In genomic region chr4:140572376-140572775, GRCm38 (mm10) we compare ENCODE assay signal across 12 mouse cellular contexts.
DNase-seq lines count a peak whose midpoint lies in the region; ATAC-seq and TF ChIP-seq lines count a peak whose summit lies in the region.
"Had no signal": no experiment of that assay in that cellular context is flagged by ENCODE, and none has a peak within 500 bp of the region (broad histone marks: within the 10 kb centered on the region; RNA-seq: fewer than 3 reads in every experiment).

No protein-coding gene starts in this region.

- no peak overlapping the region for H3K4me3 ChIP-seq in liver, postnatal 0 days (ENCODE audit: low read depth, low read length)
- H3K4me3 ChIP-seq in liver, embryonic 12.5 days = no peak overlapping the region
- H3K4me3 ChIP-seq in bone marrow, adult 2 months (replicated peaks; ENCODE audit: control insufficient read depth, low read depth, low read length) = no peak overlapping the region
- H3K4me3 ChIP-seq: embryonic facial prominence, embryonic 10.5 days had no signal

- no peak for TF ChIP-seq POLR2A in bone marrow, adult 2 months (IDR thresholded peaks at IDR 0.05; ENCODE audit: borderline replicate concordance, control insufficient read depth, low read depth, low read length)

- no peaks in the 10 kb centered on the region for H3K4me1 ChIP-seq in liver, postnatal 0 days (ENCODE audit: insufficient read depth)
- 0 out of 2 replicates have a peak, but pooled peaks cover 2% of the 10 kb centered on the region for H3K4me1 ChIP-seq in liver, embryonic 12.5 days
- H3K4me1 ChIP-seq in bone marrow, adult 2 months (ENCODE audit: control insufficient read depth, insufficient read depth, low read length) = peaks cover 1% of the 10 kb centered on the region; the same call in 1 of the 2 replicates

- H3K27ac ChIP-seq in liver, postnatal 0 days (ENCODE audit: low read depth) = no peak overlapping the region
- no peak overlapping the region for H3K27ac ChIP-seq in liver, embryonic 12.5 days
- peak overlapping the region; percentile 59 for H3K27ac ChIP-seq in bone marrow, adult 2 months (ENCODE audit: control insufficient read depth, insufficient read depth, low read depth, low read length, poor library complexity)
- H3K27ac ChIP-seq: embryonic facial prominence, embryonic 10.5 days had no signal

- 76% methylated on average over 17 of the region's 17 CpGs for WGBS in liver, postnatal 0 days (ENCODE audit: insufficient replicate concordance)
- WGBS in liver, embryonic 12.5 days (ENCODE audit: insufficient replicate concordance) = 75% methylated on average over 17 of the region's 17 CpGs
- WGBS in bone marrow, adult 2 months = 70% methylated on average over 17 of the region's 17 CpGs

- H3K36me3 ChIP-seq in liver, postnatal 0 days (replicated peaks; ENCODE audit: insufficient read depth, low read length) = peaks cover 31% of the 10 kb centered on the region
- H3K36me3 ChIP-seq in liver, embryonic 12.5 days = peaks cover 35% of the 10 kb centered on the region

- TF ChIP-seq EP300 in liver, postnatal 0 days (IDR thresholded peaks at IDR 0.05; ENCODE audit: low read depth) = no peak

- H3K27me3 ChIP-seq in liver, postnatal 0 days (ENCODE audit: insufficient read depth, low read length) = no peaks in the 10 kb centered on the region
- no peaks in the 10 kb centered on the region for H3K27me3 ChIP-seq in liver, embryonic 12.5 days (replicated peaks)

- no peak for TF ChIP-seq CTCF in liver, postnatal 0 days (IDR thresholded peaks at IDR 0.05; ENCODE audit: low read depth)
- no peak for TF ChIP-seq CTCF in bone marrow, adult 2 months (IDR thresholded peaks at IDR 0.05; ENCODE audit: control insufficient read depth, insufficient read depth, low read length)

- H3K4me2 ChIP-seq in liver, postnatal 0 days (ENCODE audit: low read depth, low read length) = no peak overlapping the region
- H3K4me2 ChIP-seq in liver, embryonic 12.5 days = no peak overlapping the region

- no peaks in the 10 kb centered on the region for H3K9me3 ChIP-seq in liver, postnatal 0 days (ENCODE audit: low read length)
- no peaks in the 10 kb centered on the region for H3K9me3 ChIP-seq in liver, embryonic 12.5 days (replicated peaks)
- H3K9me3 ChIP-seq: embryonic facial prominence, embryonic 10.5 days had no signal

- ATAC-seq in liver, postnatal 0 days = 0 out of 2 replicates have a peak, but pooled peaks have one; percentile 17
- ATAC-seq in liver, embryonic 12.5 days = no peak
- peak; percentile 85 for ATAC-seq in megakaryocyte, adult 5-6 weeks (ENCODE audit: poor library complexity, severe bottlenecking)
- ATAC-seq in megakaryocyte-erythroid progenitor cell, adult 5-6 weeks (replicated peaks; ENCODE audit: low FRiP score, low TSS enrichment, poor library complexity, severe bottlenecking) = no peak

- H3K9ac ChIP-seq in liver, postnatal 0 days (replicated peaks) = no peak overlapping the region
- H3K9ac ChIP-seq in liver, embryonic 12.5 days = no peak overlapping the region

- peak; percentile 98 for DNase-seq in heart, adult 11 months
- no peak for DNase-seq in heart, postnatal 4 days
- no peak for DNase-seq in liver, postnatal 0 days
- no peak for DNase-seq in frontal cortex, adult 2 months (ENCODE audit: extremely low spot score in 1 of 2, low spot score in 1 of 2)
- DNase-seq: cerebellum, adult 9-11 months; kidney, postnatal 10 days; liver had no signal

Comparison
In these comparisons a context has a peak if more than half of its experiments do, and no peak if none do; other contexts are left out.
1. ATAC-seq: peak in liver, postnatal 0 days (single experiment) and megakaryocyte, adult 5-6 weeks (single experiment); none in liver, embryonic 12.5 days (single experiment) and megakaryocyte-erythroid progenitor cell, adult 5-6 weeks (single experiment).